Mouse (Mus musculus) erythroblast, embryonic 14.5 days (primary cell): ENCODE data around the gene Gusb.

Source experiments
- GATA1 ChIP-seq: IDR thresholded peaks from 2 replicates; pipeline ENCODE4 v1.6.1; 2012; ENCODE audit warnings: low read length, inconsistent platforms, mixed read lengths
- TAL1 ChIP-seq: IDR thresholded peaks from 3 replicates; pipeline ENCODE4 v1.6.1; 2012; ENCODE audit warnings: low read length, inconsistent platforms, mixed read lengths

DNA sequence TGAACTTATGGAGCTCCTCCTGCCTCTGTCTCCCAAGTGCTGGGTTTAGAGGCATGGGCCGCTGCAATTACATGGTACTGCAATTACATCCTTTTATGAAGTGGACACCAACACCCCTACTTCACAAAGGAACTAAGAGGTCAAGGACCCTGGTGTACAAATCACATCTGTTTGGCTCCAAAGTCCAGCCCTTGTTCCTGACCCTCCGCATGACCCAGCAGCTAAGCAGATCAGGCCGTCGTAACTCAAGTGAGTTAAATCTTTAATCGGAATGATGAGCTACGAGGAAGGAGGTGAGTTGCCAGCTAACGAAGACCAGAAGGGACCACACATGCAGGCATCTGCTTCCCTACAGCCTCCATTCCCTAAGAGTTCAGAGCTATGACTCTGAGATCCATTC is 19.5 kb upstream of the Gusb start:
- TF ChIP-seq GATA1 = no peak
- no peak for TF ChIP-seq TAL1
